Mouse (Mus musculus): ENCODE data around the gene Eomes.

Gene Eomes

GRCm38 (mm10) chr9:118519101-118519500, 41.1 kb downstream of the Eomes start:
- no peak for DNase-seq (ENCODE audit: low spot score in 2 of 2)

- no peak for DNase-seq (ENCODE audit: low spot score in 2 of 2)
These were observed 42.0 kb downstream of the Eomes start for GRCm38 (mm10) chr9:118520011-118520410.

GRCm38 (mm10) chr9:118520858-118521257, 42.8 kb downstream of the Eomes start:
- no peak for DNase-seq (ENCODE audit: low spot score in 2 of 2)

GRCm38 (mm10) chr9:118521659-118522058, 43.6 kb downstream of the Eomes start:
- no peak for DNase-seq (ENCODE audit: low spot score in 2 of 2)

- DNase-seq (ENCODE audit: low spot score in 2 of 2) = no peak
These were observed 45.7 kb downstream of the Eomes start for GRCm38 (mm10) chr9:118523738-118524137.

GRCm38 (mm10) chr9:118527056-118527455, 49.0 kb downstream of the Eomes start:
- no peak for DNase-seq (ENCODE audit: low spot score in 2 of 2)

- no peak for DNase-seq (ENCODE audit: low spot score in 2 of 2)
These were observed 51.8 kb downstream of the Eomes start for GRCm38 (mm10) chr9:118529783-118530182.

GRCm38 (mm10) chr9:118530679-118531078, 52.7 kb downstream of the Eomes start:
- no peak for DNase-seq (ENCODE audit: low spot score in 2 of 2)

- no peak for DNase-seq (ENCODE audit: low spot score in 2 of 2)
These were observed 54.6 kb downstream of the Eomes start for GRCm38 (mm10) chr9:118532516-118533205.
